ENCODE assay signal across 7 mouse cellular contexts in genomic region chr14:54575631-54576030, GRCm38 (mm10). TPM values are rescaled to one million over a fixed set of nuclear protein-coding genes. Genes with fewer than 3 reads are reported as not detected.
DNase-seq lines count a peak whose midpoint lies in the region; ATAC-seq and TF ChIP-seq lines count a peak whose summit lies in the region.

No protein-coding gene starts in this region.

- H3K4me1 ChIP-seq in brown adipose tissue, adult 24 weeks (ENCODE audit: control insufficient read depth, insufficient read depth, insufficient read length, low read length), result no peaks in the 10 kb centered on the region; the same call in 1 of the 2 replicates
- peaks cover 52% of the 10 kb centered on the region for H3K4me1 ChIP-seq in heart, embryonic 12.5 days (replicated peaks)
- H3K4me1 ChIP-seq in kidney, embryonic 16.5 days (ENCODE audit: insufficient read depth, low read length), result peaks cover 43% of the 10 kb centered on the region
- H3K4me1 ChIP-seq in testis, adult 2 months (ENCODE audit: control insufficient read depth, insufficient read depth, low read length), result peaks cover 44% of the 10 kb centered on the region

- peak; percentile 34 for ATAC-seq in Patski
- peak; percentile 29 for ATAC-seq in heart, embryonic 12.5 days (ENCODE audit: insufficient number of reproducible peaks, low FRiP score)
- peak; percentile 21; the same call in 1 of the 2 replicates for ATAC-seq in kidney, embryonic 16.5 days (ENCODE audit: low FRiP score, low TSS enrichment)

- POLR2A ChIA-PET in Patski (lab: Charles Lee), result interaction anchor here (1.0 kb wide), 1 partner anchor 15 kb away, joined by 4 read pairs; no protein-coding TSS in a partner anchor

- WGBS in heart, embryonic 12.5 days, result under 1% methylated on average over 37 of the region's 39 CpGs
- under 1% methylated on average over 37 of the region's 39 CpGs for WGBS in kidney, embryonic 16.5 days

- H3K4me2 ChIP-seq in heart, embryonic 12.5 days, result peak overlapping the region; percentile 91
- peak overlapping the region; percentile 81 for H3K4me2 ChIP-seq in kidney, embryonic 16.5 days (replicated peaks; ENCODE audit: low read depth, low read length)

- peak overlapping the region; percentile 36 for H3K27ac ChIP-seq in brown adipose tissue, adult 24 weeks (replicated peaks; ENCODE audit: low read depth, low read length)
- H3K27ac ChIP-seq in heart, embryonic 12.5 days (ENCODE audit: poor library complexity, severe bottlenecking), result peak overlapping the region; percentile 94
- peak overlapping the region; percentile 98 for H3K27ac ChIP-seq in kidney, embryonic 16.5 days (ENCODE audit: low read length)
- H3K27ac ChIP-seq in testis, adult 2 months (ENCODE audit: control insufficient read depth, insufficient read depth, low read depth, low read length), result peak overlapping the region; percentile 74

- in situ Hi-C loops in Patski (cut with MboI; ENCODE audit: low pct_unique_long_range_greater_than_20kb), result loop anchor here (10.0 kb wide), 1 partner anchor 351 kb away; no protein-coding TSS in a partner anchor

- TF ChIP-seq CTCF in Patski (IDR thresholded peaks at IDR 0.05), result no peak
- TF ChIP-seq CTCF in testis, adult 2 months (IDR thresholded peaks at IDR 0.05; ENCODE audit: control insufficient read depth, insufficient read depth, insufficient replicate concordance, low read depth, low read length), result no peak

- H3K4me3 ChIP-seq in brown adipose tissue, adult 24 weeks (ENCODE audit: insufficient read depth, low read depth, low read length), result peak overlapping the region; percentile 67
- peak overlapping the region; percentile 91 for H3K4me3 ChIP-seq in heart, embryonic 12.5 days
- H3K4me3 ChIP-seq in kidney, embryonic 16.5 days (ENCODE audit: low read length), result peak overlapping the region; percentile 93
- H3K4me3 ChIP-seq in testis, adult 2 months (ENCODE audit: control insufficient read depth, low read depth, low read length), result peak overlapping the region; percentile 89

- H3K36me3 ChIP-seq in heart, embryonic 12.5 days, result peaks cover 20% of the 10 kb centered on the region
- peaks cover 18% of the 10 kb centered on the region for H3K36me3 ChIP-seq in kidney, embryonic 16.5 days (ENCODE audit: insufficient read depth, low read length)
- H3K36me3 ChIP-seq in testis, adult 2 months (ENCODE audit: control insufficient read depth, insufficient read depth, low read length), result no peaks in the 10 kb centered on the region

- H3K9me3 ChIP-seq in heart, embryonic 12.5 days (replicated peaks), result no peaks in the 10 kb centered on the region
- H3K9me3 ChIP-seq in kidney, embryonic 16.5 days (ENCODE audit: low read length), result no peaks in the 10 kb centered on the region

- CTCF ChIA-PET in Patski (lab: Charles Lee), result interaction anchor here (1.1 to 1.2 kb wide), 2 partner anchors 62 to 66 kb away, joined by 3 read pairs; no protein-coding TSS in a partner anchor

- no peaks in the 10 kb centered on the region for H3K27me3 ChIP-seq in Patski
- no peaks in the 10 kb centered on the region for H3K27me3 ChIP-seq in heart, embryonic 12.5 days (replicated peaks)
- no peaks in the 10 kb centered on the region for H3K27me3 ChIP-seq in kidney, embryonic 16.5 days (ENCODE audit: insufficient read depth, low read length)
- no peaks in the 10 kb centered on the region for H3K27me3 ChIP-seq in testis, adult 2 months (ENCODE audit: control insufficient read depth, insufficient read depth, low read length)

- no peak; the same call in 1 of the 2 replicates for TF ChIP-seq POLR2A in testis, adult 2 months (IDR thresholded peaks at IDR 0.05; ENCODE audit: control insufficient read depth, low read depth, low read length)

- DNase-seq in Patski (ENCODE audit: low read depth, low spot score), result no peak
- peak; percentile 80 for DNase-seq in lung, postnatal 25 days (ENCODE audit: low spot score)
- no peak for DNase-seq in spleen, postnatal 4 days (ENCODE audit: low spot score in 2 of 2)

- H3K9ac ChIP-seq in heart, embryonic 12.5 days, result peak overlapping the region; percentile 98
- H3K9ac ChIP-seq in kidney, embryonic 16.5 days (replicated peaks; ENCODE audit: low read length), result peak overlapping the region; percentile 98

RNA-seq across cellular contexts. Expression of gene Ajuba, which starts 1.7 kb away (rescaled TPM):
- 91.9 TPM for polyA plus RNA-seq in Patski (2021)
- polyA plus RNA-seq in brown adipose tissue, adult 24 weeks (2012; ENCODE audit: insufficient read depth, insufficient read length, missing spikeins), result 3.1 and 5.6 TPM in 2 replicates
- polyA plus RNA-seq in heart, embryonic 12.5 days (2016; fragmentation: Nextera tagmentation; extraction: Ambion mirVana), result 39.5 and 40.7 TPM in 2 replicates
- polyA plus RNA-seq in kidney, embryonic 16.5 days (2015; fragmentation: Nextera tagmentation; extraction: Ambion mirVana), result 32.9 and 45.6 TPM in 2 replicates
- polyA plus RNA-seq in testis, adult 2 months (2012; rRNA removed), result 10.0 and 12.5 TPM in 2 replicates

RNA-seq across cellular contexts. Expression of gene Haus4, which starts 21.2 kb away (rescaled TPM):
- 23.3 TPM for polyA plus RNA-seq in Patski (2021)
- polyA plus RNA-seq in brown adipose tissue, adult 24 weeks (2012; ENCODE audit: insufficient read depth, insufficient read length, missing spikeins), result 4.1 and 6.8 TPM in 2 replicates
- 38.0 and 46.3 TPM in 2 replicates for polyA plus RNA-seq in heart, embryonic 12.5 days (2016; fragmentation: Nextera tagmentation; extraction: Ambion mirVana)
- 57.3 and 62.4 TPM in 2 replicates for polyA plus RNA-seq in kidney, embryonic 16.5 days (2015; fragmentation: Nextera tagmentation; extraction: Ambion mirVana)
- polyA plus RNA-seq in testis, adult 2 months (2012; rRNA removed), result 107 and 125 TPM in 2 replicates

RNA-seq across cellular contexts. Expression of gene 4931414P19Rik, which starts 30.2 kb away (rescaled TPM):
- 12.2 TPM for polyA plus RNA-seq in Patski (2021)
- 2.6 and 5.2 TPM in 2 replicates for polyA plus RNA-seq in brown adipose tissue, adult 24 weeks (2012; ENCODE audit: insufficient read depth, insufficient read length, missing spikeins)
- 6.4 and 6.8 TPM in 2 replicates for polyA plus RNA-seq in heart, embryonic 12.5 days (2016; fragmentation: Nextera tagmentation; extraction: Ambion mirVana)
- polyA plus RNA-seq in kidney, embryonic 16.5 days (2015; fragmentation: Nextera tagmentation; extraction: Ambion mirVana), result 11.2 and 14.2 TPM in 2 replicates
- 2.1 and 3.5 TPM in 2 replicates for polyA plus RNA-seq in testis, adult 2 months (2012; rRNA removed)

RNA-seq across cellular contexts. Expression of gene Psmb5, which starts 42.2 kb away (rescaled TPM):
- 335 TPM for polyA plus RNA-seq in Patski (2021)
- polyA plus RNA-seq in brown adipose tissue, adult 24 weeks (2012; ENCODE audit: insufficient read depth, insufficient read length, missing spikeins), result 231 and 291 TPM in 2 replicates
- 300 and 308 TPM in 2 replicates for polyA plus RNA-seq in heart, embryonic 12.5 days (2016; fragmentation: Nextera tagmentation; extraction: Ambion mirVana)
- 453 and 471 TPM in 2 replicates for polyA plus RNA-seq in kidney, embryonic 16.5 days (2015; fragmentation: Nextera tagmentation; extraction: Ambion mirVana)
- 87.4 and 106 TPM in 2 replicates for polyA plus RNA-seq in testis, adult 2 months (2012; rRNA removed)

RNA-seq across cellular contexts. Expression of gene Psmb11, which starts 45.6 kb away (rescaled TPM):
- polyA plus RNA-seq in Patski (2021), result 0.01 TPM
- not detected in 2 replicates for polyA plus RNA-seq in brown adipose tissue, adult 24 weeks (2012; ENCODE audit: insufficient read depth, insufficient read length, missing spikeins)
- polyA plus RNA-seq in heart, embryonic 12.5 days (2016; fragmentation: Nextera tagmentation; extraction: Ambion mirVana), result not detected in 2 replicates
- 0.07 TPM in 1 of 2 replicates, not detected in the other for polyA plus RNA-seq in kidney, embryonic 16.5 days (2015; fragmentation: Nextera tagmentation; extraction: Ambion mirVana)
- polyA plus RNA-seq in testis, adult 2 months (2012; rRNA removed), result 0.04 and 0.38 TPM in 2 replicates

Comparison
In these comparisons a context has a peak if more than half of its experiments do, and no peak if none do; other contexts are left out.
1. H3K27ac ChIP-seq: peak in every context shown above with its lines; median percentile 98 in kidney, embryonic 16.5 days; 94 in heart, embryonic 12.5 days; 74 in testis, adult 2 months; 36 in brown adipose tissue, adult 24 weeks.